Mouse (Mus musculus): ENCODE measurements at regions not wholly inside any gene's neighbourhood (a gene's known extent, or its start where the extent isn't known, plus 50 kb on each side); places are given as distances from the start of the nearest gene placed in this dataset.

- no peak for TF ChIP-seq FOSL1 (IDR thresholded peaks at IDR 0.05; ENCODE audit: insufficient read depth, low read length, poor library complexity, severe bottlenecking)
- no peak for TF ChIP-seq CTCF (IDR thresholded peaks at IDR 0.05; ENCODE audit: control insufficient read depth, insufficient read depth, insufficient read length)
- TF ChIP-seq MAX (IDR thresholded peaks at IDR 0.05) = no peak
- no peak for TF ChIP-seq CEBPB (IDR thresholded peaks at IDR 0.05; ENCODE audit: low read depth)
These were observed 51.9 kb upstream of the Irx3 start for GRCm38 (mm10) chr8:91853803-91854202.

Data from C2C12 (cell line).